Mouse (Mus musculus): ENCODE measurements around the gene Pex14. TPM values are rescaled to one million over a fixed set of nuclear protein-coding genes. Genes with fewer than 3 reads are reported as not detected.

Gene Pex14
- polyA plus RNA-seq, 1 experiment from 2014 or later: 29.0 TPM

GRCm38 (mm10) chr4:149075073-149075472 lies 24.6 kb downstream of the Pex14 start:
- no peak for ATAC-seq (replicated peaks; ENCODE audit: insufficient number of reproducible peaks, low FRiP score, low TSS enrichment, low read depth)

GRCm38 (mm10) chr4:149066672-149067551 lies 32.8 kb downstream of the Pex14 start:
- Histone ChIP-seq H3K27me3 (ENCODE audit: control insufficient read depth, insufficient read depth, low read length) (no peaks in the 10 kb centered on the region), H3K27ac (replicated peaks; ENCODE audit: low read depth, low read length) (no peak overlapping the region), H3K9ac (replicated peaks; ENCODE audit: low read length) (no peak overlapping the region), H3K4me1 (ENCODE audit: control insufficient read depth, insufficient read depth, low read length) (no peaks in the 10 kb centered on the region), H3K4me3 (ENCODE audit: low read depth, low read length) (no peak overlapping the region), H3K4me2 (ENCODE audit: low read depth, low read length) (no peak overlapping the region), H3K9me3 (replicated peaks; ENCODE audit: control insufficient read depth, low read length) (no peaks in the 10 kb centered on the region), H3K36me3 (replicated peaks; ENCODE audit: control insufficient read depth, insufficient read depth, low read depth, low read length) (no peaks in the 10 kb centered on the region)
- ATAC-seq (replicated peaks; ENCODE audit: insufficient number of reproducible peaks, low FRiP score, low TSS enrichment, low read depth) (no peak), DNase-seq (ENCODE audit: low spot score) (no peak)
- WGBS: 86% methylated on average over 22 of the region's 22 CpGs

More at GRCm38 (mm10) chr4:149075073-149075472, 24.6 kb downstream of the Pex14 start:
- Histone ChIP-seq H3K36me3 (replicated peaks; ENCODE audit: control insufficient read depth, insufficient read depth, low read depth, low read length) (no peaks in the 10 kb centered on the region; the same call in 1 of the 2 replicates), H3K27ac (replicated peaks; ENCODE audit: low read depth, low read length) (no peak overlapping the region), H3K9ac (replicated peaks; ENCODE audit: low read length) (no peak overlapping the region), H3K27me3 (ENCODE audit: control insufficient read depth, insufficient read depth, low read length) (no peaks in the 10 kb centered on the region), H3K4me1 (ENCODE audit: control insufficient read depth, insufficient read depth, low read length) (no peaks in the 10 kb centered on the region), H3K9me3 (replicated peaks; ENCODE audit: control insufficient read depth, low read length) (no peaks in the 10 kb centered on the region), H3K4me3 (ENCODE audit: low read depth, low read length) (no peak overlapping the region), H3K4me2 (ENCODE audit: low read depth, low read length) (no peak overlapping the region)
- no peak for DNase-seq (ENCODE audit: low spot score)
- 94% methylated on average over 13 of the region's 13 CpGs for WGBS

GRCm38 (mm10) chr4:149064061-149064854 lies 35.4 kb downstream of the Pex14 start:
- H3K36me3 ChIP-seq (replicated peaks; ENCODE audit: control insufficient read depth, insufficient read depth, low read depth, low read length): no peaks in the 10 kb centered on the region
- H3K27ac ChIP-seq (replicated peaks; ENCODE audit: low read depth, low read length): no peak overlapping the region

GRCm38 (mm10) chr4:149062406-149063318 lies 37.0 kb downstream of the Pex14 start:
- ATAC-seq (replicated peaks; ENCODE audit: insufficient number of reproducible peaks, low FRiP score, low TSS enrichment, low read depth) (no peak), DNase-seq (ENCODE audit: low spot score) (no peak)
- no peak overlapping the region for H3K4me3 ChIP-seq (ENCODE audit: low read depth, low read length)
- H3K9ac ChIP-seq (replicated peaks; ENCODE audit: low read length): no peak overlapping the region
- no peak overlapping the region for H3K4me2 ChIP-seq (ENCODE audit: low read depth, low read length)
- WGBS: 56% methylated on average over 21 of the region's 21 CpGs
- H3K4me1 ChIP-seq (ENCODE audit: control insufficient read depth, insufficient read depth, low read length): no peaks in the 10 kb centered on the region; the same call in 1 of the 2 replicates
- H3K36me3 ChIP-seq (replicated peaks; ENCODE audit: control insufficient read depth, insufficient read depth, low read depth, low read length): no peaks in the 10 kb centered on the region
- no peaks in the 10 kb centered on the region for H3K27me3 ChIP-seq (ENCODE audit: control insufficient read depth, insufficient read depth, low read length)
- H3K9me3 ChIP-seq (replicated peaks; ENCODE audit: control insufficient read depth, low read length): no peaks in the 10 kb centered on the region
- no peak overlapping the region for H3K27ac ChIP-seq (replicated peaks; ENCODE audit: low read depth, low read length)

More at GRCm38 (mm10) chr4:149064061-149064854, 35.4 kb downstream of the Pex14 start:
- Histone ChIP-seq H3K4me3 (ENCODE audit: low read depth, low read length) (no peak overlapping the region), H3K9me3 (replicated peaks; ENCODE audit: control insufficient read depth, low read length) (no peaks in the 10 kb centered on the region), H3K4me2 (ENCODE audit: low read depth, low read length) (no peak overlapping the region), H3K9ac (replicated peaks; ENCODE audit: low read length) (no peak overlapping the region), H3K4me1 (ENCODE audit: control insufficient read depth, insufficient read depth, low read length) (no peaks in the 10 kb centered on the region), H3K27me3 (ENCODE audit: control insufficient read depth, insufficient read depth, low read length) (no peaks in the 10 kb centered on the region)
- no peak for DNase-seq (ENCODE audit: low spot score)
- ATAC-seq (replicated peaks; ENCODE audit: insufficient number of reproducible peaks, low FRiP score, low TSS enrichment, low read depth): no peak
- 84% methylated on average over 23 of the region's 23 CpGs for WGBS

GRCm38 (mm10) chr4:149061432-149061718 lies 38.3 kb downstream of the Pex14 start:
- 62% methylated on average over 13 of the region's 13 CpGs for WGBS
- ATAC-seq (replicated peaks; ENCODE audit: insufficient number of reproducible peaks, low FRiP score, low TSS enrichment, low read depth): no peak; the same call in 1 of the 2 replicates

GRCm38 (mm10) chr4:149060621-149061431 lies 38.9 kb downstream of the Pex14 start:
- peaks cover 5% of the 10 kb centered on the region; the same call in 1 of the 2 replicates for H3K4me1 ChIP-seq (ENCODE audit: control insufficient read depth, insufficient read depth, low read length)
- H3K36me3 ChIP-seq (replicated peaks; ENCODE audit: control insufficient read depth, insufficient read depth, low read depth, low read length): no peaks in the 10 kb centered on the region
- DNase-seq (ENCODE audit: low spot score): no peak
- 46% methylated on average over 14 of the region's 14 CpGs for WGBS
- H3K27ac ChIP-seq (replicated peaks; ENCODE audit: low read depth, low read length): no peak overlapping the region
- no peak overlapping the region for H3K9ac ChIP-seq (replicated peaks; ENCODE audit: low read length)
- no peaks in the 10 kb centered on the region for H3K9me3 ChIP-seq (replicated peaks; ENCODE audit: control insufficient read depth, low read length)
- H3K4me2 ChIP-seq (ENCODE audit: low read depth, low read length): no peak overlapping the region
- no peak overlapping the region for H3K4me3 ChIP-seq (ENCODE audit: low read depth, low read length)
- H3K27me3 ChIP-seq (ENCODE audit: control insufficient read depth, insufficient read depth, low read length): no peaks in the 10 kb centered on the region
- ATAC-seq (replicated peaks; ENCODE audit: insufficient number of reproducible peaks, low FRiP score, low TSS enrichment, low read depth): no peak

More at GRCm38 (mm10) chr4:149061432-149061718, 38.3 kb downstream of the Pex14 start:
- DNase-seq (ENCODE audit: low spot score): no peak
- Histone ChIP-seq H3K4me2 (ENCODE audit: low read depth, low read length) (no peak overlapping the region), H3K4me1 (ENCODE audit: control insufficient read depth, insufficient read depth, low read length) (peaks cover 5% of the 10 kb centered on the region; the same call in 1 of the 2 replicates), H3K27me3 (ENCODE audit: control insufficient read depth, insufficient read depth, low read length) (no peaks in the 10 kb centered on the region), H3K27ac (replicated peaks; ENCODE audit: low read depth, low read length) (no peak overlapping the region), H3K9ac (replicated peaks; ENCODE audit: low read length) (no peak overlapping the region), H3K36me3 (replicated peaks; ENCODE audit: control insufficient read depth, insufficient read depth, low read depth, low read length) (no peaks in the 10 kb centered on the region), H3K4me3 (ENCODE audit: low read depth, low read length) (no peak overlapping the region), H3K9me3 (replicated peaks; ENCODE audit: control insufficient read depth, low read length) (no peaks in the 10 kb centered on the region)

- DNase-seq (ENCODE audit: low spot score) (no peak), ATAC-seq (replicated peaks; ENCODE audit: insufficient number of reproducible peaks, low FRiP score, low TSS enrichment, low read depth) (no peak)
- Histone ChIP-seq H3K9ac (replicated peaks; ENCODE audit: low read length) (no peak overlapping the region), H3K4me2 (ENCODE audit: low read depth, low read length) (no peak overlapping the region), H3K36me3 (replicated peaks; ENCODE audit: control insufficient read depth, insufficient read depth, low read depth, low read length) (no peaks in the 10 kb centered on the region), H3K27me3 (ENCODE audit: control insufficient read depth, insufficient read depth, low read length) (no peaks in the 10 kb centered on the region), H3K27ac (replicated peaks; ENCODE audit: low read depth, low read length) (no peak overlapping the region), H3K9me3 (replicated peaks; ENCODE audit: control insufficient read depth, low read length) (no peaks in the 10 kb centered on the region), H3K4me1 (ENCODE audit: control insufficient read depth, insufficient read depth, low read length) (peaks cover 5% of the 10 kb centered on the region; the same call in 1 of the 2 replicates), H3K4me3 (ENCODE audit: low read depth, low read length) (no peak overlapping the region)
- 91% methylated on average over 9 of the region's 9 CpGs for WGBS
Observed at GRCm38 (mm10) chr4:149059713-149060112, 40.0 kb downstream of the Pex14 start.
